Mouse (Mus musculus) midbrain, embryonic 10.5 days (tissue): ENCODE measurements around the gene Gm20388. TPM values are rescaled to one million over a fixed set of nuclear protein-coding genes. Genes with fewer than 3 reads are reported as not detected.

ENCODE experiments used
- DNase-seq: peaks from one replicate; pipeline ENCODE4 v3.0.0-alpha.2; 2017; ENCODE audit warnings: low spot score
- H3K27ac ChIP-seq: fragments of 300-500 bp; sonication (generic); replicated peaks from 2 replicates; pipeline ENCODE4 v1.5.1; 2016; ENCODE audit warnings: mild to moderate bottlenecking
- H3K27me3 ChIP-seq: fragments of 300-500 bp; sonication (generic); 2 replicates; pipeline ENCODE4 v1.6.1; 2016; ENCODE audit warnings: low read depth, mild to moderate bottlenecking; ENCODE audit not compliant: poor library complexity, severe bottlenecking
- H3K36me3 ChIP-seq: fragments of 300-500 bp; sonication (generic); 2 replicates; pipeline ENCODE4 v1.6.1; 2016; ENCODE audit warnings: mild to moderate bottlenecking, moderate library complexity
- H3K4me1 ChIP-seq: fragments of 300-500 bp; sonication (generic); 2 replicates; pipeline ENCODE4 v1.6.1; 2016
- H3K4me3 ChIP-seq: fragments of 300-500 bp; sonication (generic); 2 replicates; pipeline ENCODE4 v1.5.1; 2016; ENCODE audit warnings: mild to moderate bottlenecking, moderate library complexity
- H3K9me3 ChIP-seq: fragments of 300-500 bp; sonication (generic); replicated peaks from 2 replicates; pipeline ENCODE4 v1.6.1; 2016; ENCODE audit warnings: mild to moderate bottlenecking
- WGBS: fragments of 180-500 bp; shearing (Covaris S2); methylation state at CpG from one replicate; pipeline ENCODE4 v1.1.7; 2016; 5-methylcytosine and 5-hydroxymethylcytosine counted together
- polyA plus RNA-seq: library from polyadenylated mRNA; unstranded; fragments of >200 nt; fragmentation: Nextera tagmentation; extraction: Ambion mirVana; gene quantifications from 2 replicates; pipeline ENCODE4 v1.2.1, GENCODE M21; 2016

The Gm20388 gene
- polyA plus RNA-seq, 1 experiment from 2014 or later: 7.1 TPM

- no peaks in the 10 kb centered on the region for H3K36me3 ChIP-seq
- no peak for DNase-seq
- H3K4me3 ChIP-seq: peak overlapping the region; percentile 45
- no peaks in the 10 kb centered on the region for H3K9me3 ChIP-seq
- H3K27me3 ChIP-seq: peaks cover 77% of the 10 kb centered on the region
- H3K4me1 ChIP-seq: peaks cover 100% of the 10 kb centered on the region
- WGBS: 2% methylated on average over 6 of the region's 6 CpGs
- H3K27ac ChIP-seq: peak overlapping the region; percentile 80
Measured at GRCm38 (mm10) chr8:120510035-120510416, 599.4 kb downstream of the Gm20388 start.

- no peaks in the 10 kb centered on the region for H3K36me3 ChIP-seq
- H3K27me3 ChIP-seq: peaks cover 85% of the 10 kb centered on the region
- no peak for DNase-seq
- peaks cover 100% of the 10 kb centered on the region for H3K4me1 ChIP-seq
- WGBS: 21% methylated on average over 5 of the region's 5 CpGs
- H3K9me3 ChIP-seq: no peaks in the 10 kb centered on the region
- peak overlapping the region; percentile 45 for H3K4me3 ChIP-seq
- H3K27ac ChIP-seq: peak overlapping the region; percentile 80
Measured at GRCm38 (mm10) chr8:120510863-120511457, 600.3 kb downstream of the Gm20388 start.

GRCm38 (mm10) chr8:120511737-120512136 lies 601.1 kb downstream of the Gm20388 start:
- H3K27me3 ChIP-seq: peaks cover 81% of the 10 kb centered on the region
- H3K36me3 ChIP-seq: no peaks in the 10 kb centered on the region
- no peak for DNase-seq
- H3K9me3 ChIP-seq: no peaks in the 10 kb centered on the region
- H3K4me3 ChIP-seq: 0 out of 2 replicates have a peak overlapping the region, but pooled peaks have one; percentile 45
- peaks cover 100% of the 10 kb centered on the region for H3K4me1 ChIP-seq
- WGBS: 36% methylated on average over 8 of the region's 8 CpGs
- H3K27ac ChIP-seq: peak overlapping the region; percentile 80

GRCm38 (mm10) chr8:120512326-120512725 lies 601.7 kb downstream of the Gm20388 start:
- no peak for DNase-seq
- Histone ChIP-seq H3K36me3 (no peaks in the 10 kb centered on the region), H3K4me3 (0 out of 2 replicates have a peak overlapping the region, but pooled peaks have one; percentile 9), H3K27me3 (peaks cover 78% of the 10 kb centered on the region), H3K27ac (peak overlapping the region; percentile 63; the same call in 1 of the 2 replicates), H3K9me3 (no peaks in the 10 kb centered on the region), H3K4me1 (peaks cover 100% of the 10 kb centered on the region)
- WGBS: 38% methylated on average over 11 of the region's 11 CpGs

GRCm38 (mm10) chr8:120513145-120513544 lies 602.5 kb downstream of the Gm20388 start:
- WGBS: 18% methylated on average over 6 of the region's 6 CpGs
- Histone ChIP-seq H3K9me3 (no peaks in the 10 kb centered on the region), H3K4me1 (peaks cover 100% of the 10 kb centered on the region), H3K27me3 (peaks cover 78% of the 10 kb centered on the region), H3K4me3 (peak overlapping the region; percentile 38), H3K36me3 (no peaks in the 10 kb centered on the region), H3K27ac (peak overlapping the region; percentile 77)
- DNase-seq: no peak

GRCm38 (mm10) chr8:120513638-120514461 lies 603.2 kb downstream of the Gm20388 start:
- Histone ChIP-seq H3K4me1 (peaks cover 100% of the 10 kb centered on the region), H3K4me3 (peak overlapping the region; percentile 38), H3K27me3 (peaks cover 80% of the 10 kb centered on the region), H3K36me3 (no peaks in the 10 kb centered on the region), H3K9me3 (no peaks in the 10 kb centered on the region), H3K27ac (peak overlapping the region; percentile 77)
- peak; percentile 65 for DNase-seq
- 6% methylated on average over 26 of the region's 26 CpGs for WGBS

- H3K4me1 ChIP-seq: peaks cover 100% of the 10 kb centered on the region
- 91% methylated on average over 2 of the region's 2 CpGs for WGBS
Measured at GRCm38 (mm10) chr8:120515214-120515613, 604.6 kb downstream of the Gm20388 start.

GRCm38 (mm10) chr8:120515650-120516049 lies 605.0 kb downstream of the Gm20388 start:
- H3K36me3 ChIP-seq: no peaks in the 10 kb centered on the region
- H3K4me1 ChIP-seq: peaks cover 100% of the 10 kb centered on the region
- no peaks in the 10 kb centered on the region for H3K9me3 ChIP-seq
- DNase-seq: no peak
- WGBS: 79% methylated on average over 6 of the region's 6 CpGs
- H3K4me3 ChIP-seq: no peak overlapping the region
- peak overlapping the region; percentile 42; the same call in 1 of the 2 replicates for H3K27ac ChIP-seq
- H3K27me3 ChIP-seq: peaks cover 91% of the 10 kb centered on the region

More at GRCm38 (mm10) chr8:120515214-120515613, 604.6 kb downstream of the Gm20388 start:
- no peaks in the 10 kb centered on the region for H3K9me3 ChIP-seq
- H3K4me3 ChIP-seq: no peak overlapping the region
- DNase-seq: no peak
- H3K36me3 ChIP-seq: no peaks in the 10 kb centered on the region
- 0 out of 2 replicates have a peak overlapping the region, but pooled peaks have one; percentile 5 for H3K27ac ChIP-seq
- H3K27me3 ChIP-seq: peaks cover 93% of the 10 kb centered on the region

GRCm38 (mm10) chr8:120516182-120516755 lies 605.6 kb downstream of the Gm20388 start:
- peak overlapping the region; percentile 42; the same call in 1 of the 2 replicates for H3K27ac ChIP-seq
- WGBS: 8% methylated on average over 12 of the region's 12 CpGs
- peak overlapping the region; percentile 9; the same call in 1 of the 2 replicates for H3K4me3 ChIP-seq
- H3K4me1 ChIP-seq: peaks cover 100% of the 10 kb centered on the region
- no peaks in the 10 kb centered on the region for H3K36me3 ChIP-seq
- peaks cover 91% of the 10 kb centered on the region for H3K27me3 ChIP-seq
- H3K9me3 ChIP-seq: no peaks in the 10 kb centered on the region
- peak; percentile 80 for DNase-seq

GRCm38 (mm10) chr8:120517666-120518410 lies 607.2 kb downstream of the Gm20388 start:
- Histone ChIP-seq H3K4me1 (peaks cover 100% of the 10 kb centered on the region), H3K27me3 (peaks cover 91% of the 10 kb centered on the region), H3K9me3 (no peaks in the 10 kb centered on the region), H3K27ac (peak overlapping the region; percentile 46), H3K4me3 (no peak overlapping the region), H3K36me3 (no peaks in the 10 kb centered on the region)
- 51% methylated on average over 11 of the region's 11 CpGs for WGBS
- DNase-seq: no peak

- 63% methylated on average over 14 of the region's 14 CpGs for WGBS
Measured at GRCm38 (mm10) chr8:120518736-120519534, 608.3 kb downstream of the Gm20388 start.

More at GRCm38 (mm10) chr8:120518736-120519534, 608.3 kb downstream of the Gm20388 start:
- Histone ChIP-seq H3K4me3 (no peak overlapping the region), H3K4me1 (peaks cover 100% of the 10 kb centered on the region), H3K36me3 (no peaks in the 10 kb centered on the region), H3K27me3 (peaks cover 91% of the 10 kb centered on the region), H3K27ac (peak overlapping the region; percentile 46; the same call in 1 of the 2 replicates), H3K9me3 (no peaks in the 10 kb centered on the region)
- DNase-seq: no peak
